Mouse (Mus musculus) liver, postnatal 0 days (tissue): ENCODE results near the gene Herpud2.

ENCODE experiments used
- CTCF ChIP-seq: sonication (generic); IDR thresholded peaks from 2 replicates; pipeline ENCODE4 v1.5.1; 2016; ENCODE audit warnings: antibody characterized with exemption, low read depth
- EP300 ChIP-seq: IDR thresholded peaks from 2 replicates; pipeline ENCODE4 v1.6.1; 2016; ENCODE audit warnings: antibody characterized with exemption, low read depth, mild to moderate bottlenecking

DNA sequence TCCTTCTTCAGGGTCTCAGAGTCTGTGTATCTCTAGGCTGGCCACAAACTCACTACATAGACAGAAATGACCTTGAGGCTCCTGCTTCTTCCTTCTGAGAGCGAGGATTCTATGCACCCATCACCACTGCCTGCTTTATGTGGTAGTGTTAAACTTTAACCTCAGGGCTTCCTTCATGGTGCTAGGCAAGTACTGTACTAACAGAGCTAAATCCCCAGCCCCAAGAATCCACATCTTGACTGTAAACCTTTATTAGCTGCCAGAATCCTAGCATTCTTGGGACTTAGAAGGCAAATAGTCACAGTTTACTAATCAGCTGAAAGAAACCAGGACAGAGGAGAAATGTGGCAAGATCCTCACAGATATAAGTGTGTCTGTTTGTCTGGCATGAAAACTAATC is 60.8 kb downstream of the Herpud2 start:
- TF ChIP-seq EP300 (no peak), CTCF (no peak)
